Mouse (Mus musculus) ovary, postnatal 10 days (tissue): Measurements from ENCODE around the gene Olfr788.

Experiments
- DNase-seq: peaks from one replicate; pipeline ENCODE4 v3.0.0; 2022; ENCODE audit warnings: low spot score

Olfr788 gene

DNA sequence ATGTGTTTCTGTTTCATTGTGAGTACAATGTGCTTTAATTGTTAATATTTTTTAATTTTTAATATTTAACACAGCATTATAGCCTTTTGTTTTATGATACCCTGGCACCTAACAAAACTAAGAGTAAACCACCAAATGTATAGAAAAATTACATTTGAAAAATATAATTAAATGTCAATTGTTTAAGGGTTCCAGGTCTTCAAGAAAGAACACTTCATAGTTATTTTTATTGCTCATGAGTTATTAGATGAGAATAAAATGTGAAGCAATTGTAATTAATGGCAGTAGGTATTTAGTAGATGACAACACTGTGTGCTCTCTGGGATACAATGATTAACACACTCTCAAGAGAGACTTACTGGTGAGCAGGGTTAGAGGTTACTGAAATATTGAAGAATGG, at the start of gene Olfr788:
Gene Olfr788 (plus strand): TSS at position 301 of the 400 bp plus-strand sequence.
- DNase-seq, result no peak

DNA sequence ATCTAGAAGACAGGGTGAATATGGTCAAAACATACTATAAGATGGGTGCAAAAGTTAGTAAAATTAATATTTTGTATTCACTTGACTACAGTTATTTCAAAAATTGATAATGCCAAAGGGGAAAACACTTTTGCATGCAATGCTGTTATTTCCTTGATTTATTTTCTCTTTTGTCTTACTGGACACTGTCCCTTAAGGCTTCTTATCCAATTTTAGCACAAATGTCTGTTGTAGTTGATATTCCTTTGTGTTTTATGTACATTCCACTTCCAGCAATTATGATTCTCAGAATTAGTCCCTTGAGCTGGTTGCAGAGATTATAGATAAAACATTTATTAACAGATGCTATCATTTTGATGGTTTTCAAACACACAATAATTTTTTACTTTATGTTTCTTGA, 43.8 kb upstream of the Olfr788 start, which contains the start of gene Olfr786:
Gene Olfr786 (plus strand): TSS at position 301 of the 400 bp plus-strand sequence.
- no peak for DNase-seq

DNA sequence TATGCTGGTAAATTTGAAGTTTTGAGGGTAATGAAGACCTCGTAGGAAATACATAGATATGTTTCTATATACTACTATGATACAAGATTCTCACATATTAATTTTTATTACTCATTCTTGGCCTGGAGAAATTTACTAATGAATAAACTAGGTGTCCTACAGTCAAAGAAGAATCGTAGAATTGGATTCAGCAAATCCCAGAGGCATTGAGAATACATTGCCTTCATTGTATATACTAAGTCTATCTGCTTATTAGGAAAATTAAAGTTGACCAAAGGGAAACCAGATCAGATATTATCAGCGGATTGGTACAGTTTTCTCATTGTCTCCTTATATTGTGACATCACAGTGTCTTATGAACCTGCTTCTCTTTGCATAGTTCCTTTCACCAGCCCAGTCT, 9.2 kb upstream of the Olfr788 start, which contains the start of gene Olfr787:
Gene Olfr787 (plus strand): TSS at position 301 of the 400 bp plus-strand sequence.
- no peak for DNase-seq

DNA sequence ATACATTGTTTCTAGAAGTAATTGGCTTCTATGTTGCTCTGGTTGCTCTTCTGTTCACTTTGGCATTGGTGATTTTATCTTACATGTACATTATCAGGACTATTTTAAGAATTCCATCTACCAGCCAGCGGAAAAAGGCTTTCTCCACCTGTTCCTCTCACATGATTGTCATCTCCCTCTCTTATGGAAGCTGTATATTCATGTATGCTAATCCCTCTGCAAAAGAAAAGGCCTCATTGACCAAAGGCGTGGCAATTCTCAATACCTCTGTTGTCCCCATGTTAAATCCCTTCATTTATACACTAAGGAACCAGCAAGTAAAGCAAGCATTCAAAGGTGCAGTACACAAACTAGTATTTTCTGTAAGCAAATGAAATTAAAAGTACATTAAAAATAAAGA, 2.5 kb downstream of the Olfr788 start:
- no peak for DNase-seq

DNA sequence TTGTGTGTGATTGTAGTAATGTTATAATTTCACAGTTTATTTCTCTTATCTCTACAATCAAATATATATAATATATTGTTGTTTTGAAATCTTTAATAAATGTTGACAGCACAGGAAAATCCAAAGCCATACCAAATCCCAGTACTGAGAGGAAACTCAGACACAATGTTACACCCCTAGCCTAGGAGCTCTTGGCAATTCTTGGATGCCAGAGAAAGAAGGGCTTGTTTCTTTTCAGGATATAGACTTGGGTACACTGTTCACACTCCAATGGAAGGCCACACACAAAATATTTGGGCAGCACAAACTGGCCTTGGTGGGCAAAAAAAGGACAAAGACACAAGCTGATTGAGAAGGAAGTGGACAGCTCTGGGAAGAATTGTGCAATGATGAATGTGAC, 2.9 kb downstream of the Olfr788 start:
- DNase-seq, result no peak

- DNase-seq, result no peak
These were observed 13.7 kb downstream of the Olfr788 start, which contains the start of gene Olfr789 for GRCm38 (mm10) chr10:129484452-129484851. Gene Olfr789, plus strand, starts transcription at chr10:129484752.

DNA sequence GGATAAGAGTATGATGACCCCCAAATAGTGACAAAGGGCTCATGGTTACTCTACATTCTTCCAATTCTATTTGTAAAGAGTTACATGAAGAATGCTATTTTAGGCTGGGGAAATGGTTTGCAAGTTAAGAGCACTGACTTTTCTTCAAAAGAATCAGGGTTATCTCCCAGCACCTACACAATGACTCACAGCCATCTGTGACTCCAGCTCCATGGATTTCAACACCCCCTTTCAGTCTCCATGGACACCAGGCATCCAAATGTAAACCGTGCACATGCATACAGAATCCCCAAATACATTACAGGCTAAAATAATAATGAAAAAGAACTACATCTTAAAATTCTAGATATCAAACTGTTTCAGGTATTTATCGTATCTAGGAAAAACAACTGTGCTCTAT, 19.3 kb downstream of the Olfr788 start:
- no peak for DNase-seq

DNA sequence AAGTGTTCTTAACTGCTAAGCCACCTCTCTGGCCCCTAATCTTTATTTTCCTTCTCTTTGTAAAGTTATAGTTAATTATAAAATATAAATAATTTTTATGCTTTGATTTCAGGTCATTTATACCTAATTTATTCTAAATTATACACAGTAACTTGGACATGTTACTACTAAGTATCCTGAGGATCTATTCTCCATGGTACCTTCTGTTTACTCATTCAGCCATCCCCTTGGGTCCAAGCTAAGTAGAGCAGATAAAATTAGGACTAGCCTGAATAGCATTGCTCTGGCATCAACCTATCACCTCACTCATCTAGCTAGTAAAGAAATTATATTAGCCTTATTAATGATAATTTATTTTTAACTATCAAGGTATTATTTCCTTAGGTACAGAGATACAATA, 27.4 kb downstream of the Olfr788 start, which contains the start of gene Olfr790:
Gene Olfr790 (plus strand): TSS at position 301 of the 400 bp plus-strand sequence.
- no peak for DNase-seq

DNA sequence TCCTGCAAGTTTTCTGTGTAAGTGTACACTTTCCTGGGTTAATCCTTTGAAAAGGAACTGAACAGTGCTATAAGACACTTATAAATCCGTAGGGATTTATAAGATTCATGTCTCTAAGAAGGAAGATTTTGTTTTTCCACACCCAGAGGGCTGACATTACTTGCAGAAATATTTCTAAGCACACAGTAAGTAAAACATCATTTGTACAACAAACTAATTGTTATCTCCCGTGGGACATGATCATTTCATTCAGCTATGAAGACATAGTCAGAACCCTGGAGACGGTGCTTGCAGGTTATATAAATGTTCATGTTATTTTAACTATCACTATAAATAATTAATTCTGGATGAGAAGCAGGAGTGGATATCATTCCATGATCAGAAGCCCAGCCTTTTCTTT, 50.7 kb downstream of the Olfr788 start, which contains the start of gene Olfr791:
Gene Olfr791 (plus strand): TSS at position 301 of the 400 bp plus-strand sequence.
- DNase-seq, result no peak
